Mouse (Mus musculus) kidney, postnatal 14 days (tissue): Measurements from ENCODE around the gene H2-M10.6.
A peak's percentile ranks its signal among the peaks of the same experiment; 100 is the strongest.

Experiments
- DNase-seq: peaks from one replicate; pipeline ENCODE4 v3.0.0; 2022; ENCODE audit warnings: mixed read lengths

The H2-M10.6 gene

GRCm38 (mm10) chr17:36844286-36844719 is 32.3 kb downstream of the H2-M10.6 start:
- DNase-seq: no peak

DNA sequence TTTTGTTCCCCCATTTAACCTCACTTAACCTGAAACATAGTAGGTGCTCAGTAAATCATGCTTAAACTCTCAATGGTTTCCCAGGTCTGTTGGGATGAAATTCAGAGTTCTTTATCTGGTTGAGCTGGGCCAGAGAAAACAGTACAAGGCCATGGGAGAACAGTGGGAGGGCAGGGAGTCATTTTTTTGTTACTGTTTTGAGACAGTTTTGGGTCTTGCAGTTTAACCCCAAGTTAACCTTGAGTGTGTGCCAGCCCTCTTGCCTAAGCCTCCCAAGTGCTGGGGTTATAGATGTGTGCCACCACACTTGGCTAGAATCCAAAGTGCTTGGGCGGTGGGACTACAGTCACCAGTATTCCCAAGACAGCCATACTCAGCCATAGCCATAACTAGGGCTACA is 32.8 kb downstream of the H2-M10.6 start:
- no peak for DNase-seq

- DNase-seq: no peak
These were observed 36.9 kb downstream of the H2-M10.6 start for GRCm38 (mm10) chr17:36848911-36849310.

DNA sequence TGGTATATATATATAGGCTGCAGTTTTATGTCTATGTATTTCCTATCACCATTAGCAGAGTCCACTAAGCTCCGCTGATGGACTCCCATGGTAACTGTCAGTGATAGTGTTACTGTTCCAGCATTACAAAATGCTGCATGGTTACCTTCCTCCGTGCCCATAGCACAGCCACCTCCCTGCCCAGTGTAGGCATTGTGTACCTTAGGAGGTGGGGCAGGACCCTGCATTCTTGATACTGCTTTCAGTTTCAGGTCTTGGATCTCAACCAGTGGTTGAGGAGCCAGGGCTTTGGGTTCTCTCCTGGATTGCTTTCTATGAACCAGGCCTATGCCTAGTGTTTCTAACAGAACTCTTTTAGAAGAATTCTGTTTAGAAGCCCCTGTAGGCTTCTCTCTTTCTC is 38.0 kb downstream of the H2-M10.6 start:
- no peak for DNase-seq

DNA sequence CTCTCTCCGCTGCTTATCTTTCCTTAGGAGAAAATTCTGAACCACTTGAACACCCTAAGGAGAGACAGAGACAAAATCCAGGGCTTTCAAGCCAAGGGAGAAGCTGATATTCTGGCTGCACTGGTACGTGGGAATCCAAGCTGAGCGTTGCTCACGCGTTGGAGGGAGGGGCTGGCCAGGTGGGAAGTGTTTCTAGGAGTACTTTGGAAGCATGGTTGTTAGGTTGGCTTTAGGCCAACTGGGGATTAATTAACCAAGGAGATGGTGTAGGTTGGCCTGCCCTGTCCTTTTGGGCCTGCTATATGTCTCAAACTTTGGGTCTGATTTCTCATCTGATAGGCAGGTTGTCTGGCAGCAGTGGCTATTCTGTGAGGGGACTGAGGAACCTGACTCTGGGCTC is 39.2 kb downstream of the H2-M10.6 start:
- DNase-seq: peak; percentile 25

- DNase-seq: no peak
These were observed 39.7 kb downstream of the H2-M10.6 start for GRCm38 (mm10) chr17:36851627-36852026.

DNA sequence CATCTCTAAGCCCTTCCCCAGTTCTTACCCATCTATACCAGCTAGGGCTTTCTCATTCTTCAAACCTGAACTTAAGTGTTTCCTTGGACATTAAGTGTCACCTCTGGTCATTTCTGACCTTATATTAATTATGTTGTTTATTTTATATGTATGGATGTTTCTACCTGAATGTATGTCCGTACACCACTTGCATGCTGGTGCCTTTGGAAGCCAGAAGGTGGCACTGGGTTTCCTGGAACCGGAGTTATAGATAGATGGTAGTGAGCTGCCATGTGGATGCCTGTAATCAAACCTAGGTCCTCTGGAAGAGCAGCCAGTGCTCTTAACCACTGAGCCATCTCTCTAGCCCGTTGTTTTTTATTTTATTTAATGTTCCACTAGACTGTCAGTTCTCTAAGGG is 43.5 kb downstream of the H2-M10.6 start:
- no peak for DNase-seq

DNA sequence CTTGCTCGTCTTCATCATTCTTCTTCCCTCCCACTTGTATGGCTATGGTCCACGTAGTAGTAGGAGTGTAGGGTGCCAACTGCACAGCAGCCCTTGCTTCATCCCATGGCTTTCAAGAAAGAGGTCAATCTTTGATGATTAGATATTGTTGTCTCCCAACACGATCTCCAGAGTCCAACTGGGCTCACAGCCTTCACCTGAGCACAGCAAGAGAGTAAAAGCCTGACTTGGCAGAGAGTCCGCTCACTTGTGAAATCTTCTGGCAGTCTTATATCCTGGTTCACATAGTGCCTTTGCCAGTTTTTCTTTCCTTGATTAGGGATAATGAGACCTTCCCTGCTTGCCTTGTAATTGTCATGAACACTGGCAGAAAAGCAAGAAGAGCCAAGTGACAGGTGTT is 44.3 kb downstream of the H2-M10.6 start:
- no peak for DNase-seq

- no peak for DNase-seq
These were observed 46.2 kb downstream of the H2-M10.6 start for GRCm38 (mm10) chr17:36858181-36858580.

GRCm38 (mm10) chr17:36861680-36862079 is 49.7 kb downstream of the H2-M10.6 start:
- DNase-seq: no peak
